Mouse (Mus musculus): ENCODE results near the gene Gm21028.
"Not testable (repeated sequence)": the region's sequence is repeated elsewhere in the genome, so short reads cannot be mapped to it uniquely, and the experiment has no call there.

Gm21028 gene

GRCm38 (mm10) chr7:42578488-42578887, at the start of gene Gm21028:
Gene Gm21028 (minus strand): TSS chr7:42578588.
- DNase-seq, result no peak

DNA sequence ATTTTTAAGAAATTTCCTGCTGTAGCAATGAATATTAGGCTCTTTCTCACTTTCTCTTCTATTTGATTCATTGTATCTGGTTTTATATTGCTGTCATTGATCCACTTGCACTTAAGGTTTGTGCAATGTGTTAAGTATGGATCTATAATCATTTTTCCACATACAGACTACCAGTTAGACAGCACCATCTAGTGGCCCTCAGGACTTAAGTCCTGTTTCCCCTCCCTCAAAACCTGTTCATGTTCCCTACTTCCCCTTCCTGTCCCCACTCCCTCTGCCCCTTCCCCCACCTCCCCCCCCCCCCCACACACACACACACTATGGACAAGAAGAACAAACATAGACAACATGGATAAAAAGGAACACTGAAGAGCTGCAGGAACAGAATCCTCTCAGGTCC, 17.3 kb upstream of the Gm21028 start:
- DNase-seq, result not testable (repeated sequence)

- not testable (repeated sequence) for DNase-seq
Measured at GRCm38 (mm10) chr7:42592413-42592812, 14.0 kb upstream of the Gm21028 start, which contains the start of gene Zfp977. Gene Zfp977 (minus strand): TSS chr7:42592547.

GRCm38 (mm10) chr7:42591311-42591710, 12.9 kb upstream of the Gm21028 start:
- not testable (repeated sequence) for DNase-seq

DNA sequence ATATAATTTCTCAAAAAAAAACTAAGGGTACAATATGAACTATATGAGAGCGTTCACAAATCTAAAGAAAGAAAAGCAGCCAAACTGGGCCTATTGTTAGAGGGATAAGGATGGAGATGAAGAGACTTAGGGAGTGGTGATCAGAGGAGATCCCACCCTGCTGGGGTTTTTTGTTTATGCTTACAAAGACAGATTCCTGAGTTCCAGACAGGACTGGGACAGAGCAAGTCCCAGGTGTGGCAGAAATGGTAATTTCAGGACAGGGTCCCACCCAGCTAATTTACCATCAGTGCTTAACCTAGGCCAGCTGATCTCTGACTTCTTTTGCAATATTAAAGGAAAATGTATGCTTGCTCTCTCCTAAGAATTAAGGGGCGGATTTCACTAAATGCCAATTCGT, 26.6 kb downstream of the Gm21028 start:
- DNase-seq, result no peak

Data from right cerebral cortex, postnatal 25 days (tissue).